Mouse (Mus musculus): ENCODE data around the gene Mtfmt.

DNA sequence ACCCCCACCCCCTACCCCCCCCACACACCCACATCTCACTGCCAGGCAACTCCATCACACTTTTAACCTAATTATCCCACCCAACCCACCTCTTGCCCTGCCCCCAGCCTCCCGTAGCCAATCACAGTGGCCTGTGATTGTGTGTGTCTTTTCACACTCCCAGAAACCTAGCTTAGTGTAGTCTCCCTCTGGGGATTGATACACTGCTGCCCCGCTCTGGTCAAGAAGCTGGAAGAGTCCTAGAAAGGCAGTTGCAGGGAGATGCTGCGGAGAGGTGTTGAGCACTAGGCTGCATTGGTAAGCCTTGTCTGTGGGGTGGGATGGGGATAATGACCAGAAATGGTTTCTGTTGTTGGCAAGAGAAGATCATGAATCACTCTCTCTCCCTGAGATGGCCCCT is 17.8 kb upstream of the Mtfmt start:
- TF ChIP-seq CTCF (conservative IDR thresholded peaks at IDR 0.05 in 1 of 2, IDR thresholded peaks at IDR 0.05 in 1 of 2; ENCODE audit: low read depth in 2 of 2, low read length in 2 of 2): 0 out of 4 replicates have a peak, but pooled peaks of 1 of the 2 experiments have one; percentile 8
- no peak for TF ChIP-seq SMC3 (IDR thresholded peaks at IDR 0.05; ENCODE audit: low read depth, low read length)
- TF ChIP-seq ZC3H11A (IDR thresholded peaks at IDR 0.05; ENCODE audit: low read depth, low read length): no peak
- TF ChIP-seq EP300 (IDR thresholded peaks at IDR 0.05; ENCODE audit: low read length): no peak
- TF ChIP-seq HCFC1 (IDR thresholded peaks at IDR 0.05; ENCODE audit: low read depth, low read length): no peak

Measured in CH12.LX (cell line).